Mouse (Mus musculus): ENCODE measurements around the gene Xpnpep2.

The Xpnpep2 gene

DNA sequence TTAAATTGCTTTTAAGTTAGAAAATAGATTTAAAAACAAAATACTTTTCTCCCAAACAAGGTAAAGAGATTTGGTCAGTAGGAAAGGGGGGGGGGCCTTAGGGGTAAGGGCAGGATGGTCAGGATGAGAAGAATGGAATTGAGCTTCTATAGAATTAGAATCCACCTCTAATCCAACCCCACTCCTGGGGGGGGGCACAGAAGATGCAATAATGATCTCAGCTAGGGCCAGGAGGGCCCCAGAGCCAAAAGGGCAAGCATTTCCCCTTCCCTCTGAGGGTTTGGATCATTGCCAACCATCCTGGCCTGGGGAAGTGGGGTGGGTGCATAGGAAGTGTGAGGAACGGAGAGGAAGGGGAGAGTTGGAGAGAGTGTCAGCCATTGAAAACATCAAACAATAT, 61.8 kb downstream of the Xpnpep2 start:
- no peak for ATAC-seq (ENCODE audit: low TSS enrichment)

DNA sequence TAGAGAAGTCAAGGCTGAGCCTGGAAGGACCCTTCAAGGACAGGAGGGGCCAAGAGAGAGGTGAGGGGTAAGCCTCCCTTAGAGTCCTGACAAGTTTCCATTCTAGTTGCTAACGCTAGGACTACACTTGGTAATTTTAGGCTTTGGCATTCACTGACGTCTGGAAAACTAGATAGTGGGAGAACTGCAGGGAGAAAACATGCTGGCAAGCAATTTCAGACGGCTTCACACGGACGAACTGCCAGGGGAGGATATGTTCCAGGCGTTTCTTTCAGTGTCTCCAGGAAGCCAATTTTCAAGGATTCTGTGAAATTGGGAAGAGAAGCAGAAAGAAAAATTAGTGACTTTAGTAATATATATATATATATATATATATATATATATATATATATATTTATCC, 73.3 kb downstream of the Xpnpep2 start:
- ATAC-seq (ENCODE audit: low TSS enrichment) = peak; percentile 88

DNA sequence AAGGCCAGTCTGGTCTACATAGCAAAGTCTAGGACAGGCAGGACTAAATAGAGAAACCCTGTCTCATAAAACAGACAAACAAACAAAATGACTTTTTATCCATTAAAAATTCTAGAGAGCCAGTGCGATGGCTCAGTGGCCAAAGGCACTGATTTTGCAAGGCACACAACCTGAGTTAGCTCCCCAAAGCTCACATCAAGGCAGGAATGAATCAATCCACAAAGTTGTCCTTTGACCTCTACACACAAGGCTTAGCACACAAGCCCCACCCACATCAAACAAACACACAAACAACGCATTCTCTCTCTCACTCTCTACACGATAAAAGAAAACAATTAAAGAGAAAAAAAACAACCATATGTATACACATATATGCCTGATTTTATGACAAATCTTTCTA, 76.2 kb downstream of the Xpnpep2 start:
- no peak for ATAC-seq (ENCODE audit: low TSS enrichment)

Measured in frontal cortex, adult (tissue).